Mouse (Mus musculus): ENCODE measurements around the gene Wfdc17. TPM values are rescaled to one million over a fixed set of nuclear protein-coding genes. Genes with fewer than 3 reads are reported as not detected.

Gene Wfdc17
- polyA plus RNA-seq, 1 experiment from 2014 or later = 0.87 TPM

GRCm38 (mm10) chr11:83712671-83713070 is 8.9 kb downstream of the Wfdc17 start:
- Histone ChIP-seq H3K4me2 (no peak overlapping the region), H3K9me3 (no peaks in the 10 kb centered on the region), H3K9ac (replicated peaks) (no peak overlapping the region), H3K4me1 (replicated peaks) (no peaks in the 10 kb centered on the region), H3K27ac (no peak overlapping the region), H3K36me3 (no peaks in the 10 kb centered on the region), H3K4me3 (replicated peaks) (no peak overlapping the region), H3K27me3 (no peaks in the 10 kb centered on the region)
- ATAC-seq (ENCODE audit: insufficient number of reproducible peaks, insufficient read depth, low FRiP score, low TSS enrichment, low read depth) = no peak
- WGBS = 89% methylated on average over 1 of the region's 1 CpGs

DNA sequence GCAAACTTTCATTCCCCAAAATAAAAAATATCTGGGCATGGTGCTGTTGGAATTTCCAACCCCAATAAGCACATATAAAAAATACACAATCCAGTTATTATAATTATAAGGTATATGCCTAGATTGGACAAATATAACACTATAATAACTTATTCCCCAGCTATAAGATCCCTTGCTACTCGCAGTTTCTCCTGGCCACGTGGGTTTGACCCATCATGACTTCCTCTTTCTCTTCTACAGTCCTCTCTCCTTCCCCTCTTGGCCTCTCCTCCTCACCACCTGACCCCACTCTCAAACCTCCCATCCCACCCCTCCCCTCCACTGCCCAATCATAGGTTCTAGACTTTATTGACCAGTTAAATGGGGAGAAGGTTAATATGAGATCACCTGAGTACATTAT is 10.1 kb downstream of the Wfdc17 start:
- H3K4me2 ChIP-seq = no peak overlapping the region
- H3K27me3 ChIP-seq = no peaks in the 10 kb centered on the region
- H3K4me1 ChIP-seq (replicated peaks) = no peaks in the 10 kb centered on the region
- 82% methylated on average over 2 of the region's 2 CpGs for WGBS
- H3K9me3 ChIP-seq = no peaks in the 10 kb centered on the region
- no peak for ATAC-seq (ENCODE audit: insufficient number of reproducible peaks, insufficient read depth, low FRiP score, low TSS enrichment, low read depth)
- no peak overlapping the region for H3K27ac ChIP-seq
- H3K4me3 ChIP-seq (replicated peaks) = no peak overlapping the region
- no peaks in the 10 kb centered on the region for H3K36me3 ChIP-seq
- no peak overlapping the region for H3K9ac ChIP-seq (replicated peaks)

DNA sequence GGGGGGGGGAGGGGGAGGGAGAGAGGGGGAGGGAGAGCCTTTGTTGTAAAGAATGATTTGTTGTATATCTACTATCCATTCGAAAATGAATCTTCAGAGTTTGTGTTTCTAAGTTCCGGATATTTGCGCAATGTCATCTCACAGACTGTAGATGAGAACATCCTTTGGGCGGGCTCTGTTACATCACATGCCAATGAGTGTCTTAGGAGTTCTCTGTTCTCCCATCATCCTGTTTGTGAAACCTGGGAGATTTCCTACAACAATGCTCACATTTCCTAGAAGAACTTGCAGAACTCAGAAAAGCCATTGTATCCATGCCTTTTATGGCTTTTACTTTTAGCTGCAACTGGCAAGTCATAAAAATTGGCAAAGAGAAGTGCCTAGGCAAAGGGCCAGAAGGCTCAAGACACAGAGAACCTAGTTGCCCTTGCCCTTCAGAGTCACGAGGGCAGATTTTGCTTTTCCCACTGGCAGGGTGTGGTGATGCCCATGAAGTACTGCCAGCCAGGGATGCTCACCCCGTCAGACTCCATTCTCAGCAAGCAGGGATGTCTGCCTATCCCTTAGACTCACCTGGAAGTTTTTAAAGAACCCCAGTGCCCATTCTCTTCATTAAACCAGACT is 13.4 kb downstream of the Wfdc17 start:
- 92% methylated on average over 6 of the region's 6 CpGs for WGBS
- H3K4me3 ChIP-seq (replicated peaks) = no peak overlapping the region
- no peak overlapping the region for H3K27ac ChIP-seq
- no peaks in the 10 kb centered on the region for H3K27me3 ChIP-seq
- ATAC-seq (ENCODE audit: insufficient number of reproducible peaks, insufficient read depth, low FRiP score, low TSS enrichment, low read depth) = no peak
- H3K9me3 ChIP-seq = no peaks in the 10 kb centered on the region
- H3K4me2 ChIP-seq = no peak overlapping the region
- no peaks in the 10 kb centered on the region for H3K36me3 ChIP-seq
- no peaks in the 10 kb centered on the region for H3K4me1 ChIP-seq (replicated peaks)
- H3K9ac ChIP-seq (replicated peaks) = no peak overlapping the region

- Histone ChIP-seq H3K4me3 (replicated peaks) (no peak overlapping the region), H3K27me3 (no peaks in the 10 kb centered on the region), H3K9ac (replicated peaks) (no peak overlapping the region), H3K36me3 (no peaks in the 10 kb centered on the region), H3K4me1 (replicated peaks) (no peaks in the 10 kb centered on the region), H3K4me2 (no peak overlapping the region), H3K27ac (no peak overlapping the region), H3K9me3 (no peaks in the 10 kb centered on the region)
- ATAC-seq (ENCODE audit: insufficient number of reproducible peaks, insufficient read depth, low FRiP score, low TSS enrichment, low read depth) = no peak
These were observed 17.0 kb downstream of the Wfdc17 start for GRCm38 (mm10) chr11:83720766-83721165.

DNA sequence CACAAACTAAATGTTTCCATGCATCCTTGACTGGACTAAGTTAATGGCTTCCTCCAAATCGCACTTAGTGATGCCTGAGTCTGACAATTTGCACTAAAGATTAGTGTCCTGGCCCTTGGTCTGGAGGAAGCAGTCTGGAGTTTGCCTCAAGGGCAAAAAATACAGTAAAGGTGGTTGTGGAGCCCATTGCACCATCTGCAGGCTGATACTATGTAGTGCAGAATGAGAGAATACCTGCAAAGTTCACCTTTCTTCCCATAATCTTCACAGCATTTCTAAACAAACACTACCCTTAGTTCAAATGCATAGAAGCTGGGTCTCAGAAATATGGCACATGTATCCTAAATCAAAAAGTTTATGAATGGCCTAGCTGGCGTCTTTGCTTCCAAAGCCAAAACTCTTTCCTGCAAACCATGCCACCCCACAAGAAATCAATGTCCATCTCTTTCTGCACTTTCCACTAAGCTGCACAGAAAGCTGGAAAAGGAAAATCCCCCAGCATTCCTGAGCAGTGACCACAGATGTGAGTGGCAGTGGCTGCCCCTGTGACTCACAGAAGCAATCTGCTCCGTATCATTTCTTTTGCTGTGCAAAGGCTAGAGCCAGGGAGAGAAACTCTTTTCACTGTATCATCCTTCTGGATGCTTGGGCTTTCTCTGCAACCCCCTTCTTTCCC is 25.1 kb downstream of the Wfdc17 start:
- H3K27ac ChIP-seq = no peak overlapping the region
- no peaks in the 10 kb centered on the region for H3K4me1 ChIP-seq (replicated peaks)
- no peaks in the 10 kb centered on the region for H3K36me3 ChIP-seq
- no peak for ATAC-seq (ENCODE audit: insufficient number of reproducible peaks, insufficient read depth, low FRiP score, low TSS enrichment, low read depth)
- WGBS = 67% methylated on average over 3 of the region's 3 CpGs
- no peak overlapping the region for H3K9ac ChIP-seq (replicated peaks)
- H3K27me3 ChIP-seq = no peaks in the 10 kb centered on the region
- no peak overlapping the region for H3K4me3 ChIP-seq (replicated peaks)
- no peak overlapping the region for H3K4me2 ChIP-seq
- no peaks in the 10 kb centered on the region for H3K9me3 ChIP-seq

GRCm38 (mm10) chr11:83731116-83731515 is 27.3 kb downstream of the Wfdc17 start:
- Histone ChIP-seq H3K4me2 (no peak overlapping the region), H3K9me3 (no peaks in the 10 kb centered on the region), H3K9ac (replicated peaks) (no peak overlapping the region), H3K27ac (no peak overlapping the region), H3K4me3 (replicated peaks) (no peak overlapping the region), H3K4me1 (replicated peaks) (no peaks in the 10 kb centered on the region), H3K27me3 (no peaks in the 10 kb centered on the region), H3K36me3 (no peaks in the 10 kb centered on the region)
- ATAC-seq (ENCODE audit: insufficient number of reproducible peaks, insufficient read depth, low FRiP score, low TSS enrichment, low read depth) = no peak
- WGBS = 91% methylated on average over 1 of the region's 1 CpGs

GRCm38 (mm10) chr11:83733071-83733640 is 29.4 kb downstream of the Wfdc17 start:
- no peak for ATAC-seq (ENCODE audit: insufficient number of reproducible peaks, insufficient read depth, low FRiP score, low TSS enrichment, low read depth)
- 80% methylated on average over 5 of the region's 5 CpGs for WGBS
- no peaks in the 10 kb centered on the region for H3K27me3 ChIP-seq
- no peak overlapping the region for H3K4me3 ChIP-seq (replicated peaks)
- H3K36me3 ChIP-seq = no peaks in the 10 kb centered on the region
- no peak overlapping the region for H3K4me2 ChIP-seq
- H3K4me1 ChIP-seq (replicated peaks) = no peaks in the 10 kb centered on the region
- H3K27ac ChIP-seq = no peak overlapping the region
- H3K9me3 ChIP-seq = no peaks in the 10 kb centered on the region
- no peak overlapping the region for H3K9ac ChIP-seq (replicated peaks)

DNA sequence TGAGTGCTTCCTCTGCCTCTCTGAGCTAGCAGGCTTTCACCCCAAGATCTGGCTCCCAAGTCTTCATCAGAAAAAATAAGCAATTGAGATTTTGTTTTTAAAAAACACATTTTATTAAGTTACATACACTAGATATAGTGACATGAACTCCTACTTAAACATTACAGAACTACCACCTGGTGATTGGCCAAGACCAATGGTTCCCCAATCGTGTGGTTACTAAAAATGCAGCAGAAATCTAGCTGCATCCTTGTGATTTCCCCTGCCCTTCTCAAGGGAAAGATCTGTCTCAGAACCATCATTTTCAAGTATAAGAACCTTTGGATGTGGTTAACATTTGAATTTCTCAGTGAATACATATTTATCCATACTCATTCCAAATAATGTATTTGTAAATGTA is 30.4 kb downstream of the Wfdc17 start:
- no peaks in the 10 kb centered on the region for H3K4me1 ChIP-seq (replicated peaks)
- no peaks in the 10 kb centered on the region for H3K36me3 ChIP-seq
- no peak overlapping the region for H3K4me3 ChIP-seq (replicated peaks)
- H3K27ac ChIP-seq = no peak overlapping the region
- no peak for ATAC-seq (ENCODE audit: insufficient number of reproducible peaks, insufficient read depth, low FRiP score, low TSS enrichment, low read depth)
- no peaks in the 10 kb centered on the region for H3K9me3 ChIP-seq
- H3K9ac ChIP-seq (replicated peaks) = no peak overlapping the region
- H3K27me3 ChIP-seq = no peaks in the 10 kb centered on the region
- no peak overlapping the region for H3K4me2 ChIP-seq
- WGBS = 77% methylated on average over 1 of the region's 1 CpGs

GRCm38 (mm10) chr11:83735881-83736280 is 32.1 kb downstream of the Wfdc17 start:
- ATAC-seq (ENCODE audit: insufficient number of reproducible peaks, insufficient read depth, low FRiP score, low TSS enrichment, low read depth) = no peak
- Histone ChIP-seq H3K36me3 (no peaks in the 10 kb centered on the region), H3K4me2 (no peak overlapping the region), H3K27me3 (peaks cover 7% of the 10 kb centered on the region), H3K9ac (replicated peaks) (no peak overlapping the region), H3K4me3 (replicated peaks) (no peak overlapping the region), H3K27ac (no peak overlapping the region), H3K9me3 (no peaks in the 10 kb centered on the region), H3K4me1 (replicated peaks) (no peaks in the 10 kb centered on the region)
- 75% methylated on average over 2 of the region's 2 CpGs for WGBS

DNA sequence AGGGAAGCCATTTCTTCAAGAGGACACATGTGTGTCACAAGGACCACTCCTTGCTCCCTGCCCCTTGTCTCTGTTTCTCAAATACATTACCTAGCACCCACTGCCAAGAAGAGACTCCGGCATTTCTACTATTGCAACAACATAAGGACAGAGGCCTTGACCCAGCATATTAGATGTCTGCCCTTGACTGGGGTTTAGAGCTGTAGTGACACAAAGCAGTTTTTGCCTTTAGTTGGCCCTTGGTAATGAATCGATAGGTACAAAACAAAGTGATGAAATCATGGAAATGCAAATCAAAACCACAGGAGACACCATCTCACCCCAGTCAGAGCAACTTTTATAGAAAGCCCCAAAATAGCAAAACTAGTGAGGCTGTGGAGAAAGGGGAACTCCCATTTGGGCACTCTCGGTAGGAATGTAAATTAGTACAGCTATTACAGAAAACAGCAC is 33.3 kb downstream of the Wfdc17 start:
- no peaks in the 10 kb centered on the region for H3K9me3 ChIP-seq
- H3K9ac ChIP-seq (replicated peaks) = no peak overlapping the region
- no peaks in the 10 kb centered on the region for H3K36me3 ChIP-seq
- no peaks in the 10 kb centered on the region for H3K4me1 ChIP-seq (replicated peaks)
- ATAC-seq (ENCODE audit: insufficient number of reproducible peaks, insufficient read depth, low FRiP score, low TSS enrichment, low read depth) = no peak
- no peak overlapping the region for H3K27ac ChIP-seq
- H3K4me2 ChIP-seq = no peak overlapping the region
- WGBS = 85% methylated on average over 3 of the region's 3 CpGs
- H3K27me3 ChIP-seq = peaks cover 10% of the 10 kb centered on the region
- H3K4me3 ChIP-seq (replicated peaks) = no peak overlapping the region

DNA sequence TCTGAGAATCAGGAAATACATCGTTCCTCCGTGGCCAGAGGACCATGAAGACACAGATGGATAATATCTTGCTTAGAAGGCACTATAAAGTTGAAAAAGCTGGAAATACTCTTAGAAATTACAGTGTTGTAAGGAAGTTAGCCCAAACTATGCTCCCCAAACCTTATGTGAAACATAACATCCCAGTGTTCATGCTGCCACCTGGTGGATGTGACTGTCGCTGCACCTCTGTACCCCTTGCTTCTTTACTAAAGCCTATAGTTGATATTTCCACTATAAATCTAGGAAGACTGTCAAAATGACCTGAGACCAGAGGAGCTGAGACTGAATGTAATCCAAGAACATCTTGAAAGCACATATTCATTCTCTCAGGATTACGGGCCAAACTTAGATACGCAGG is 35.5 kb downstream of the Wfdc17 start:
- no peaks in the 10 kb centered on the region for H3K9me3 ChIP-seq
- peaks cover 10% of the 10 kb centered on the region for H3K27me3 ChIP-seq
- no peak overlapping the region for H3K27ac ChIP-seq
- H3K36me3 ChIP-seq = no peaks in the 10 kb centered on the region
- H3K4me1 ChIP-seq (replicated peaks) = no peaks in the 10 kb centered on the region
- H3K4me3 ChIP-seq (replicated peaks) = no peak overlapping the region
- H3K9ac ChIP-seq (replicated peaks) = no peak overlapping the region
- H3K4me2 ChIP-seq = no peak overlapping the region
- no peak for ATAC-seq (ENCODE audit: insufficient number of reproducible peaks, insufficient read depth, low FRiP score, low TSS enrichment, low read depth)
- 22% methylated on average over 5 of the region's 5 CpGs for WGBS
